Mouse (Mus musculus): Measurements from ENCODE around the gene Erbb3. TPM values are rescaled to one million over a fixed set of nuclear protein-coding genes. Genes with fewer than 3 reads are reported as not detected.

The Erbb3 gene
- polyA plus RNA-seq, 1 experiment from 2014 or later, result 24.0 TPM

DNA sequence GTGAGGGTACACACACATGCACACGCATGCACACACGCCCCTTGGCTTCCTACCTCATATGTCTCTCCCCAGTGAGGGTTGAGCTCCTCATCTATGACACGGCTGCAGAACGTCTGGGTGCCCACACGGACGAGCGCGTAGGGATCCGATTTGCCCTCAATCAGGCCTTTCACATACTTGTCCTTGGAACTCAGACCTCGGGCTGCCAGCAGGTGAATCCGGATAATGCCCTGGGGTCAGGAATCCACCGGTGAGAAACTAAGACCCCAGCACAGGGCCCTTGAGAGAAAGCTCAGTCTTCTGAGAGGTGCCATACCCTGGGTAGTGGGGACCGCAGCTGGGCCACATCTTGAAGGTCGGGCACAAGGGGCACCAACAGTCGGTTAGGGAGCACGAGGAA lies 68.9 kb downstream of the Erbb3 start:
- Histone ChIP-seq H3K36me3 (peaks cover 19% of the 10 kb centered on the region; the same call in 1 of the 2 replicates), H3K4me1 (peaks cover 10% of the 10 kb centered on the region; the same call in 1 of the 2 replicates), H3K27ac (no peak overlapping the region), H3K9me3 (no peaks in the 10 kb centered on the region), H3K4me3 (replicated peaks) (no peak overlapping the region), H3K9ac (no peak overlapping the region), H3K27me3 (replicated peaks) (no peaks in the 10 kb centered on the region; the same call in 1 of the 2 replicates), H3K4me2 (no peak overlapping the region)
- no peak for ATAC-seq (ENCODE audit: insufficient read depth, low FRiP score, low read depth)
- 87% methylated on average over 16 of the region's 16 CpGs for WGBS

GRCm38 (mm10) chr10:128518833-128519232 lies 70.6 kb downstream of the Erbb3 start:
- no peaks in the 10 kb centered on the region for H3K9me3 ChIP-seq
- H3K36me3 ChIP-seq, result peaks cover 26% of the 10 kb centered on the region; the same call in 1 of the 2 replicates
- no peak overlapping the region for H3K27ac ChIP-seq
- H3K27me3 ChIP-seq (replicated peaks), result no peaks in the 10 kb centered on the region; the same call in 1 of the 2 replicates
- WGBS, result 77% methylated on average over 7 of the region's 7 CpGs
- H3K9ac ChIP-seq, result no peak overlapping the region
- H3K4me1 ChIP-seq, result peaks cover 1% of the 10 kb centered on the region; the same call in 1 of the 2 replicates
- ATAC-seq (ENCODE audit: insufficient read depth, low FRiP score, low read depth), result no peak
- H3K4me2 ChIP-seq, result no peak overlapping the region
- no peak overlapping the region for H3K4me3 ChIP-seq (replicated peaks)

Small RNA genes within 50 kb of the gene (microRNA-seq; reads per million reads assigned to microRNA genes)
- gene Gm47275, result not detected
- 0.58 reads per million for gene Mir6917

Other genes starting within 250 kb of the Erbb3 start
- gene Coq10a, start 220.7 kb downstream of the Erbb3 start, polyA plus RNA-seq (2015; fragmentation: Nextera tagmentation; extraction: Ambion mirVana), result 14.0 and 14.5 TPM in 2 replicates
- gene Ankrd52, start 212.5 kb downstream of the Erbb3 start, polyA plus RNA-seq (2015; fragmentation: Nextera tagmentation; extraction: Ambion mirVana), result 12.8 and 15.8 TPM in 2 replicates
- gene Slc39a5, start 188.4 kb downstream of the Erbb3 start, polyA plus RNA-seq (2015; fragmentation: Nextera tagmentation; extraction: Ambion mirVana), result 34.5 and 39.4 TPM in 2 replicates
- gene Nabp2, start 178.2 kb downstream of the Erbb3 start, polyA plus RNA-seq (2015; fragmentation: Nextera tagmentation; extraction: Ambion mirVana), result 66.3 and 81.0 TPM in 2 replicates
- 33.2 and 35.4 TPM in 2 replicates for gene Rnf41, start 178.0 kb downstream of the Erbb3 start, polyA plus RNA-seq (2015; fragmentation: Nextera tagmentation; extraction: Ambion mirVana)
- 63.1 and 70.0 TPM in 2 replicates for gene Smarcc2, start 130.4 kb downstream of the Erbb3 start, polyA plus RNA-seq (2015; fragmentation: Nextera tagmentation; extraction: Ambion mirVana)
- gene Myl6, start 95.5 kb downstream of the Erbb3 start, polyA plus RNA-seq (2015; fragmentation: Nextera tagmentation; extraction: Ambion mirVana), result 1,838 and 1,873 TPM in 2 replicates
- 3.0 and 3.4 TPM in 2 replicates for gene Myl6b, start 91.0 kb downstream of the Erbb3 start, polyA plus RNA-seq (2015; fragmentation: Nextera tagmentation; extraction: Ambion mirVana)
- gene Esyt1, start 63.8 kb downstream of the Erbb3 start, polyA plus RNA-seq (2015; fragmentation: Nextera tagmentation; extraction: Ambion mirVana), result 28.8 and 32.1 TPM in 2 replicates
- gene Zc3h10, start 41.9 kb downstream of the Erbb3 start, polyA plus RNA-seq (2015; fragmentation: Nextera tagmentation; extraction: Ambion mirVana), result 12.1 and 12.4 TPM in 2 replicates
- 3,689 and 3,942 TPM in 2 replicates for gene Rpl41, start 40.3 kb downstream of the Erbb3 start, polyA plus RNA-seq (2015; fragmentation: Nextera tagmentation; extraction: Ambion mirVana)
- gene Pa2g4, start 23.7 kb downstream of the Erbb3 start, polyA plus RNA-seq (2015; fragmentation: Nextera tagmentation; extraction: Ambion mirVana), result 213 and 215 TPM in 2 replicates
- 674 and 714 TPM in 2 replicates for gene Rps26, start 37.1 kb upstream of the Erbb3 start, polyA plus RNA-seq (2015; fragmentation: Nextera tagmentation; extraction: Ambion mirVana)
- gene Ikzf4, start 56.3 kb upstream of the Erbb3 start, polyA plus RNA-seq (2015; fragmentation: Nextera tagmentation; extraction: Ambion mirVana), result 2.2 and 2.7 TPM in 2 replicates
- gene Suox, start 84.4 kb upstream of the Erbb3 start, polyA plus RNA-seq (2015; fragmentation: Nextera tagmentation; extraction: Ambion mirVana), result 14.4 and 16.2 TPM in 2 replicates
- 68.9 and 75.1 TPM in 2 replicates for gene Rab5b, start 106.6 kb upstream of the Erbb3 start, polyA plus RNA-seq (2015; fragmentation: Nextera tagmentation; extraction: Ambion mirVana)
- 1.3 and 1.9 TPM in 2 replicates for gene Pmel, start 114.5 kb upstream of the Erbb3 start, polyA plus RNA-seq (2015; fragmentation: Nextera tagmentation; extraction: Ambion mirVana)
- gene Cdk2, start 115.4 kb upstream of the Erbb3 start, polyA plus RNA-seq (2015; fragmentation: Nextera tagmentation; extraction: Ambion mirVana), result 79.8 and 89.1 TPM in 2 replicates
- 15.9 and 18.0 TPM in 2 replicates for gene Dgka, start 155.2 kb upstream of the Erbb3 start, polyA plus RNA-seq (2015; fragmentation: Nextera tagmentation; extraction: Ambion mirVana)
- 36.1 TPM in 2 replicates for gene Pym1, start 158.2 kb upstream of the Erbb3 start, polyA plus RNA-seq (2015; fragmentation: Nextera tagmentation; extraction: Ambion mirVana)
- 1.2 and 2.0 TPM in 2 replicates for gene Mmp19, start 201.3 kb upstream of the Erbb3 start, polyA plus RNA-seq (2015; fragmentation: Nextera tagmentation; extraction: Ambion mirVana)
- gene Dnajc14, start 214.4 kb upstream of the Erbb3 start, polyA plus RNA-seq (2015; fragmentation: Nextera tagmentation; extraction: Ambion mirVana), result 49.8 and 50.6 TPM in 2 replicates
- gene Tmem198b, start 214.7 kb upstream of the Erbb3 start, polyA plus RNA-seq (2015; fragmentation: Nextera tagmentation; extraction: Ambion mirVana), result 15.4 and 16.3 TPM in 2 replicates
- 187 and 207 TPM in 2 replicates for gene Sarnp, start 227.7 kb upstream of the Erbb3 start, polyA plus RNA-seq (2015; fragmentation: Nextera tagmentation; extraction: Ambion mirVana)
- 92.8 and 95.7 TPM in 2 replicates for gene Ormdl2, start 232.0 kb upstream of the Erbb3 start, polyA plus RNA-seq (2015; fragmentation: Nextera tagmentation; extraction: Ambion mirVana)